Mouse (Mus musculus) lung, postnatal 0 days (tissue): ENCODE results near the gene Mettl8. TPM values are rescaled to one million over a fixed set of nuclear protein-coding genes. Genes with fewer than 3 reads are reported as not detected.

Experiments used
- ATAC-seq: fragments of 200-750 bp; cut with Nextera tagmentation; 2 replicates; pipeline ENCODE4 v1.8.0; 2017; ENCODE audit warnings: moderate library complexity
- DNase-seq: peaks from one replicate; pipeline ENCODE4 v3.0.0-alpha.2; 2016; ENCODE audit warnings: low spot score
- H3K27ac ChIP-seq: fragments of 300-500 bp; sonication (generic); 2 replicates; pipeline ENCODE4 v1.5.1; 2014; ENCODE audit warnings: antibody characterized with exemption, mild to moderate bottlenecking, low read length, mixed read lengths
- H3K27me3 ChIP-seq: fragments of 300-500 bp; sonication (generic); replicated peaks from 2 replicates; pipeline ENCODE4 v1.6.1; 2014; ENCODE audit warnings: low read length, mixed read lengths; ENCODE audit not compliant: insufficient read depth
- H3K36me3 ChIP-seq: fragments of 300-500 bp; sonication (generic); 2 replicates; pipeline ENCODE4 v1.6.1; 2014; ENCODE audit warnings: low read length, mixed read lengths; ENCODE audit not compliant: insufficient read depth
- H3K4me1 ChIP-seq: fragments of 300-500 bp; sonication (generic); 2 replicates; pipeline ENCODE4 v1.6.1; 2014; ENCODE audit warnings: antibody characterized with exemption, low read depth, low read length, mixed read lengths; ENCODE audit not compliant: insufficient read depth
- H3K4me2 ChIP-seq: fragments of 300-500 bp; sonication (generic); replicated peaks from 2 replicates; pipeline ENCODE4 v1.6.1; 2014; ENCODE audit warnings: low read depth, mild to moderate bottlenecking, low read length, moderate library complexity, mixed read lengths
- H3K4me3 ChIP-seq: fragments of 300-500 bp; sonication (generic); 2 replicates; pipeline ENCODE4 v1.5.1; 2014; ENCODE audit warnings: low read depth, low read length
- H3K9ac ChIP-seq: fragments of 300-500 bp; sonication (generic); replicated peaks from 2 replicates; pipeline ENCODE4 v1.6.1; 2014; ENCODE audit warnings: low read depth, mild to moderate bottlenecking
- H3K9me3 ChIP-seq: fragments of 300-500 bp; sonication (generic); 2 replicates; pipeline ENCODE4 v1.6.1; 2016; ENCODE audit warnings: low read length, mixed read lengths
- CTCF ChIP-seq: IDR thresholded peaks from 2 replicates; pipeline ENCODE4 v1.5.1; 2016; ENCODE audit warnings: antibody characterized with exemption, mild to moderate bottlenecking
- EP300 ChIP-seq: IDR thresholded peaks from 2 replicates; pipeline ENCODE4 v1.6.1; 2016; ENCODE audit warnings: antibody characterized with exemption, mild to moderate bottlenecking, control low read depth
- WGBS: fragments of 180-500 bp; shearing (Covaris S2); extraction: QIAGEN DNeasy Blood & Tissue Kit; methylation state at CpG from one replicate; pipeline ENCODE4 v1.1.7; 2014; 5-methylcytosine and 5-hydroxymethylcytosine counted together
- polyA plus RNA-seq: library from polyadenylated mRNA; unstranded; fragments of >200 nt; fragmentation: Nextera tagmentation; extraction: Ambion mirVana; gene quantifications from 2 replicates; pipeline ENCODE4 v1.2.1, GENCODE M21; 2015

Mettl8 gene
- polyA plus RNA-seq, 1 experiment from 2014 or later: 8.6 TPM

DNA sequence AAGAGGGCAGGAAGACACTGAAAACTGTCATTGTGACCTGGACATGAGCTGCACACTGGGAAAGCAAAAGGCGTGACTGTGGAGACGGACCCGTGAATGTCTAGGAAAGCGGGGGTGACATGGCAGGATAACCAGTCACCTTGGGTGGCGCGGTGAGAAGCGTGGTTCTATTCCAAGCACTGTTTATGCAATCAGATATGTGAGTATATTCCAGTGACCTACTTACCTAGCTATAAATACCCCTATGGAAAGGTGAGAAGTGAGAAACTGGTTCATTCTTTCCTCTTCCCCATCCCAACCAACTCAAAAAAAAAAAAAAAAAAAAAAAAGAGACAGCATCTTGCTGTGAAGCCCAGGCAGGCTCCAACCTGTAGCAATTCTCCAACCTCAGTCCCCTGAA lies 58.9 kb downstream of the Mettl8 start:
- no peak for TF ChIP-seq CTCF
- no peak for TF ChIP-seq EP300
- DNase-seq (no peak), ATAC-seq (no peak)
- Histone ChIP-seq H3K9ac (no peak overlapping the region), H3K4me2 (no peak overlapping the region), H3K4me3 (no peak overlapping the region), H3K36me3 (no peaks in the 10 kb centered on the region), H3K9me3 (no peaks in the 10 kb centered on the region), H3K27me3 (no peaks in the 10 kb centered on the region), H3K27ac (no peak overlapping the region), H3K4me1 (no peaks in the 10 kb centered on the region)
- 91% methylated on average over 7 of the region's 7 CpGs for WGBS

DNA sequence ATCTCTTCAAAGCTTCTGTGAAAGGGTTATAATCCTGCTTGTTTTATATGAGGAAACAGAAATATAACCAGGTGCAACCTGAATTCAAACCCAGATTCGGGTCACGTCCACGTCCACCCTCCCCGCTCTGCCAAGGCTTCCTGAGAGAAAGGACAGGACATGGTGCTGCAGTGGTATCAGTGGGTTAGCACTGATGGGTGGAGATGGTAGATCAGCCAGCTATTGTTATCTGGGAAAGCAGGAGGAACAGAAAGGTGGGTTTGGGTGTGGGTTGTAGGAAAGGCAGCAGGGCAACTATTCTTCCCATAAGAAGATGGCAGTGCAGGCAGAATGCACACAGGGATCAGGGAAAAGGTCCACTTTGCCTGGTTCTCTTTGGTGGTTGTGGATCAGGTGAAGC lies 59.5 kb downstream of the Mettl8 start:
- H3K36me3 ChIP-seq: no peaks in the 10 kb centered on the region
- 94% methylated on average over 4 of the region's 4 CpGs for WGBS
- no peak overlapping the region for H3K9ac ChIP-seq
- no peak for DNase-seq
- H3K4me1 ChIP-seq: no peaks in the 10 kb centered on the region
- H3K27me3 ChIP-seq: no peaks in the 10 kb centered on the region
- no peak overlapping the region for H3K4me3 ChIP-seq
- no peaks in the 10 kb centered on the region for H3K9me3 ChIP-seq
- H3K27ac ChIP-seq: no peak overlapping the region
- no peak for TF ChIP-seq EP300
- TF ChIP-seq CTCF: no peak
- H3K4me2 ChIP-seq: no peak overlapping the region
- ATAC-seq: no peak

DNA sequence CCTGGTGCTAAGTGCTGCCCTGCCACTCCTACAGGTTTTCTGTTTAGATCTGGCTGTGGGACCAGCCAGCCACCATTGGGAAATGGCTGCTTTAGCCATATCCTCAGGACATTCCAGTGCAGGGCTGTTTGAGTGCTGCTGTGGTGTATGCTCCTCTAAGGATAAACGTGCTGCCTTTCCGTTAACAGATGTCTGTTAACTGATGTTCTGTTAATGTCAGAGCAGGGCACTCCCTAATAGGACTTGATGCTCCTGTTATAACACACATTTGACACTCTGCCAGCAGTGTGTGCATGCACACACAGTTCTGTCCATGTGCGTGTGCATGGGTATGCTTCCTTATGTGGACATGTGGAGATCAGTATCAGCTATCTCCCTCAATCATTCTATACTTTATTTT lies 61.6 kb downstream of the Mettl8 start:
- Histone ChIP-seq H3K4me1 (no peaks in the 10 kb centered on the region), H3K9ac (no peak overlapping the region), H3K36me3 (no peaks in the 10 kb centered on the region), H3K9me3 (no peaks in the 10 kb centered on the region), H3K27me3 (no peaks in the 10 kb centered on the region), H3K27ac (no peak overlapping the region), H3K4me3 (no peak overlapping the region), H3K4me2 (no peak overlapping the region)
- DNase-seq (no peak), ATAC-seq (no peak)
- TF ChIP-seq CTCF: no peak
- no peak for TF ChIP-seq EP300
- 64% methylated on average over 3 of the region's 3 CpGs for WGBS

DNA sequence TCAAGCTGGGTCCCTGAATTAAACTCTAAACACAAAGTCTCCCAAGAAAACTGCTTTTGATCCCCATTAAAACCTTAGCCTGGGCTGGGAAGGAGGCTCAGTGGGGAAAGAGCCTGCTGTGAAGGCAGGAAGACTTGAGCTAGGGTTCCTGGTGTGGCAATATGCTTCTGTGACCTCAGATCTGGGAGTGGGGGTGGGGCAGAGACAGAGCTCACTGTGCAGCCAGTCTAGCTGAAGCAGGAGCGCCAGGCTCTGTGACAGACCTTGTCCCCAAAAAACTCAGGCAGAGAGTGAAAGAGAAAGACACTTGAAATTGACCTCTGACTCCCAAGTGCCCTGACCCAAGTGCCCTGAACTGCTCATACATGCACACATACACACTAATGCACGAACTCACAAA lies 62.7 kb downstream of the Mettl8 start:
- Histone ChIP-seq H3K9me3 (no peaks in the 10 kb centered on the region), H3K4me3 (no peak overlapping the region), H3K4me2 (no peak overlapping the region), H3K27ac (no peak overlapping the region), H3K36me3 (no peaks in the 10 kb centered on the region), H3K27me3 (no peaks in the 10 kb centered on the region), H3K9ac (no peak overlapping the region), H3K4me1 (no peaks in the 10 kb centered on the region)
- DNase-seq: no peak
- ATAC-seq: no peak
- WGBS: 84% methylated on average over 2 of the region's 2 CpGs
- no peak for TF ChIP-seq EP300
- no peak for TF ChIP-seq CTCF

DNA sequence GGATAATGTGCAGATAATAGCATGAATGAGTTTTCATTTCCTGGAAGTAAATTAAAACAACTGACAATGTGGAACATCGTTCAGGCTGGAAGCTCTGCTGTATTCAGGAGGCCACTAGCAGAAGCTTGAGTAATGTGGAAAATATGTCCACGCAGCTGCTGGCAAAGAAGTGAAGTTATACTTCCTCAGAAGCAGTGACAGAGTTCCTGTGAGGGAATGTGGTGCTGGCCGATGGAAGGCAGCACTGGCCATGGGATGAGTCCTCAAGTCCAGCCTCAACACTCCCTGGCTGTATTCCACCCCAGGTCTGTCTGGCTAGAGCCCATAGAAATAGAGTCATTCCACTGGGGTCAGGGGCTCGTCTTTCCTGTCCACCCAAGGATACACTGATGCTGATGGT lies 65.2 kb downstream of the Mettl8 start:
- Histone ChIP-seq H3K27ac (no peak overlapping the region), H3K27me3 (no peaks in the 10 kb centered on the region), H3K36me3 (no peaks in the 10 kb centered on the region), H3K4me3 (no peak overlapping the region), H3K9me3 (no peaks in the 10 kb centered on the region), H3K4me2 (no peak overlapping the region), H3K4me1 (no peaks in the 10 kb centered on the region), H3K9ac (no peak overlapping the region)
- WGBS: 44% methylated on average over 4 of the region's 4 CpGs
- ATAC-seq: peak; percentile 32; the same call in 1 of the 2 replicates
- no peak for TF ChIP-seq CTCF
- TF ChIP-seq EP300: no peak
- peak; percentile 36 for DNase-seq

DNA sequence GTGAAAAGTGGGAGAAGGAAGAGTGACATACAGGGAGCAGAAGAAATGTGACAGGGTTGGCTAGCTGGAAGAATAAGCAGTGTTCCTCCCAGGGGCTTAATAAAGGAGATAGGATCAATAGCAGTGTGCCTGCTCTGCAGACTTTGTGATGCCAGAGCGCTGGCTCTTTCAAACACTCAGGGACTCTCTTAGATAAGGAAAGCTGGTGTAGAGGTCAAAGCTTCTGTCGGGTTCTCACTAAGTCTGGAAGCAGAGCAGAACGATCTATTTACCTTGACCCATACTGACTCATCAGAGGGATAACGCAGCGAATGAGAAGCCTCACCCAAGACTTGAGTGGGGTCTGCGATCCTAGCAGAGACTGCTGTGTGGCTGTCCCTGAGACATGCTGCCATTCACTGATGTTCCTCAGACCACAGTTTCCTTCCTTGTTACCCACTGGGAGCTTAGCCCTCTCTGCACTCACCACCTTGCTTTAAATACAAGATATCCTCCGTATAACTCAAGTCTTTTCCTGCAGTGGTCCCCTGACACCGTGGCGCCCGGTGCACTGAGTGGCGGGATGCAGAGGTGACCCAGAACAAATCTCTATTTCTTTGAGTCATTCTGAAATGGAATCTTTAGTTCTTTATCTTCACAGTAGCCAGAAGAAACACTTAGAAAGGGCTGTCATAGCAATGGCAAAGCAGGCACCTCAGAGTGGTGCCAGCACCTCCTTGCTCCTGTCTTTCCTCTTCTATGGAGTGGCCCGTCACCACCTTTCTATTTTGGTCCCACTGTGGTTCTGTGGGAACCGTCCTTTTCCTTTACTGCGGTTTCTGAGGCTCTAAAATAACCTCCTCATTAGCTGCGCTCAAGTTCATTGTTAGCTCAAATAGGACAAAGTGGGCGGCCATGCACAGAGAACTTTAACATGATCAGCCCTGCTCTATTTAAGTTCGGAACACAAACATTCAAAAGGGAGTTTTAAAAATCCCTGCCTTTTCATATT lies 65.9 kb downstream of the Mettl8 start:
- Histone ChIP-seq H3K9me3 (no peaks in the 10 kb centered on the region), H3K9ac (no peak overlapping the region), H3K4me2 (no peak overlapping the region), H3K36me3 (no peaks in the 10 kb centered on the region), H3K4me3 (no peak overlapping the region), H3K4me1 (no peaks in the 10 kb centered on the region), H3K27me3 (no peaks in the 10 kb centered on the region), H3K27ac (no peak overlapping the region)
- TF ChIP-seq CTCF (no peak), EP300 (no peak)
- DNase-seq: no peak
- no peak for ATAC-seq
- 61% methylated on average over 17 of the region's 17 CpGs for WGBS
